Mouse (Mus musculus): ENCODE data around the gene Serpinf1. TPM values are rescaled to one million over a fixed set of nuclear protein-coding genes. Genes with fewer than 3 reads are reported as not detected.
A peak's percentile ranks its signal among the peaks of the same experiment; 100 is the strongest.
"Not testable (repeated sequence)": the region's sequence is repeated elsewhere in the genome, so short reads cannot be mapped to it uniquely, and the experiment has no call there.

Gene Serpinf1
- polyA plus RNA-seq, 1 experiment from 2014 or later = 265 TPM

DNA sequence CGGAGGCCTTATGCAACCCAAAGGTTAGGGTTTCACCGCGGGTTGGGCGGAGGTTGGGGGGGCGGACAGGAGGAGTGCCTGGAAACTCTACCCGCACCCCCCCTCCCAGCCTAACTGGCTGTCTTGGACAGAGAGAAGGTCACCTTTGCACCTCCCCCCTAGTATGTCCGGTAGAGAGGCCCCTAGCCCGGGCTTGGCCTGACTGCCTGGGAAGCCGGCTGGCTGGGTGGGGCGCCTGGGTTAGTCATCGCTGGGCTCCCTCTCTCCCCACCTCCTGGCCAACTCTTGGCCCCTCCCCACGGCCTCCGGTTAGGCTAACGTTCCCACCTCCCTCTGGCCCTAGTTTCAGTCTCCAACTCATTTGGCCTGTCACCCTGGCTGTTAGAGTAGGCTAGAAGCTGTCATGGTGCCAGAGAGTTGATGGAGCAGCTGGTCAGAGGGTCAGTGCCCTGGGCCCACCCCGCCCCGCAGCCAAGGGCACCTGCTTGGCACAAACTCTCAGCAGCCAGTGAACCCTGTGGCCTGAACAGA, 39.8 kb upstream of the Serpinf1 start:
- 3% methylated on average over 16 of the region's 16 CpGs for WGBS (ENCODE audit: insufficient replicate concordance)
- peaks cover 77% of the 10 kb centered on the region for H3K4me1 ChIP-seq (replicated peaks)
- no peaks in the 10 kb centered on the region for H3K27me3 ChIP-seq

GRCm38 (mm10) chr11:75461743-75462252, 39.3 kb upstream of the Serpinf1 start:
- no peak for ATAC-seq (ENCODE audit: insufficient read depth)
- Histone ChIP-seq H3K4me3 (replicated peaks) (peak overlapping the region; percentile 97), H3K27me3 (no peaks in the 10 kb centered on the region), H3K4me1 (replicated peaks) (peaks cover 75% of the 10 kb centered on the region), H3K27ac (replicated peaks) (peak overlapping the region; percentile 99), H3K36me3 (replicated peaks) (peaks cover 34% of the 10 kb centered on the region), H3K4me2 (peak overlapping the region; percentile 90), H3K9me3 (replicated peaks) (no peaks in the 10 kb centered on the region), H3K9ac (peak overlapping the region; percentile 96)
- WGBS (ENCODE audit: insufficient replicate concordance) = under 1% methylated on average over 28 of the region's 30 CpGs

More for the DNA sequence above, 39.8 kb upstream of the Serpinf1 start:
- Histone ChIP-seq H3K27ac (replicated peaks) (peak overlapping the region; percentile 99), H3K4me2 (peak overlapping the region; percentile 90), H3K9me3 (replicated peaks) (no peaks in the 10 kb centered on the region), H3K9ac (peak overlapping the region; percentile 96), H3K4me3 (replicated peaks) (peak overlapping the region; percentile 97), H3K36me3 (replicated peaks) (peaks cover 38% of the 10 kb centered on the region)
- peak; percentile 45 for ATAC-seq (ENCODE audit: insufficient read depth)

- Histone ChIP-seq H3K27ac (replicated peaks) (peak within 1 kb of the TSS; percentile 99), H3K9me3 (replicated peaks) (no peaks in the 10 kb centered on the region), H3K4me2 (peak within 1 kb of the TSS; percentile 92), H3K9ac (peak within 1 kb of the TSS; percentile 96), H3K36me3 (replicated peaks) (peaks cover 30% of the 10 kb centered on the region), H3K27me3 (no peaks in the 10 kb centered on the region), H3K4me1 (replicated peaks) (peaks cover 81% of the 10 kb centered on the region), H3K4me3 (replicated peaks) (peak within 1 kb of the TSS; percentile 97)
- ATAC-seq (ENCODE audit: insufficient read depth) = peak; percentile 85
- WGBS (ENCODE audit: insufficient replicate concordance) = under 1% methylated on average over 46 of the region's 46 CpGs
These were observed 38.6 kb upstream of the Serpinf1 start, which contains the start of gene Tlcd2 for GRCm38 (mm10) chr11:75460844-75461742. Gene Tlcd2, plus strand, starts transcription at chr11:75461715.

DNA sequence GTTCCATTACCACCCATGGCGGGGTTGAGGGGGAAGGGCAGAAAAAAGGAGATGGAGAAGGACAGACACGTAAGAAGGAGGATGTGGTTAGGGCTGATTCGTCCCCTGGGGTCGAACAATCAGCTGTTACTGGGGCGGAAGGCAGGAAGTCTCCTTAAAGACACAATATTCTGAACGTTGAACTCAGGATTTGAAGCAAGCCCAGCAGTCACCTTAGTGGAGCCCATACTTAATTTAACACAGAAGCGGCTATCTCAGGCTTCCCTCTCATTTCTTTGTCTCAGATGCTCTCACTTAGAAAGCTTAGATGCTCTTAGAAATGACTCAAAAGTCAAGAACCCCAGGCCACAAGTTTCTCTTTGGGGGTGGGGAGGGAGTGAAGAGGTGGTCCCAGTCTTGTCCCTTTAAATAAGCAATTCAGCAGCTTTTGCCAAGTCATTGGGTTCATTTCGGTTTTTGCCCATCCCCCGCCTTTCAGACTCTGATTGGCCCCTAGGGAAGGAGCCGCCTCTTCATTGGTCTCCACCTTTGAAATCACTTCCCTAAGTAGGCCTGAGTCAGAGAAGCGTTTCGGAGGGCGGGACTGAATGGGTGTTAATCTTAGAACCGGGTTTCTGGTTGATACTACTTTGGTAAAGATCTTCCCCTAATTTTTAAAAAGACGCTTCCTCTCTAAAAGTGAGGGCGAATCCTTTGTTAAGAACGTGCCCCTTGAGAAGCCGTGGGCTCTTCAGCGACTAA, 37.8 kb upstream of the Serpinf1 start:
- no peaks in the 10 kb centered on the region for H3K27me3 ChIP-seq
- H3K4me2 ChIP-seq = peak overlapping the region; percentile 92
- peaks cover 88% of the 10 kb centered on the region for H3K4me1 ChIP-seq (replicated peaks)
- H3K27ac ChIP-seq (replicated peaks) = peak overlapping the region; percentile 99
- H3K36me3 ChIP-seq (replicated peaks) = peaks cover 22% of the 10 kb centered on the region
- WGBS (ENCODE audit: insufficient replicate concordance) = 2% methylated on average over 19 of the region's 19 CpGs
- H3K4me3 ChIP-seq (replicated peaks) = peak overlapping the region; percentile 97
- ATAC-seq (ENCODE audit: insufficient read depth) = peak; percentile 44
- H3K9ac ChIP-seq = peak overlapping the region; percentile 68
- no peaks in the 10 kb centered on the region for H3K9me3 ChIP-seq (replicated peaks)

DNA sequence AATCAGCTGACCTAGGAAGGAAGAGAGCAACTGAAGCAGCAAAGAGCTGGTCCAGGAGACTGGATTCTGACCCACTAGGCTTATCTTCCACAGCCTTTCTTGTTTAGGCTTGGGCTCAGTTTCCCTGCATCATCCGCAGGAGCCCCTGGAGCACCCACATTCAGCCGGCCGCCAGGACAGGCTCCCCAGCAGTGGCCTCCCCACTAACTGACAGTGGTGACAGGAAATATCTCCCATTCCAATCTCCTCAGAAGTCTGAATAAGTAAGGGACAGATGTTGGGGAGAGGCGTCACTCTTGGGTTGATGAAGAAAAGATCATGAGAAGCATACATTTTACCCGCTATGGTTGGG, 37.2 kb upstream of the Serpinf1 start:
- peak overlapping the region; percentile 99 for H3K27ac ChIP-seq (replicated peaks)
- ATAC-seq (ENCODE audit: insufficient read depth) = no peak
- peak overlapping the region; percentile 92 for H3K4me2 ChIP-seq
- H3K36me3 ChIP-seq (replicated peaks) = peaks cover 17% of the 10 kb centered on the region
- H3K4me3 ChIP-seq (replicated peaks) = peak overlapping the region; percentile 97
- no peaks in the 10 kb centered on the region for H3K9me3 ChIP-seq (replicated peaks)
- H3K27me3 ChIP-seq = no peaks in the 10 kb centered on the region
- peaks cover 88% of the 10 kb centered on the region for H3K4me1 ChIP-seq (replicated peaks)
- peak overlapping the region; percentile 48 for H3K9ac ChIP-seq
- WGBS (ENCODE audit: insufficient replicate concordance) = 5% methylated on average over 5 of the region's 5 CpGs

GRCm38 (mm10) chr11:75459141-75459711, 36.7 kb upstream of the Serpinf1 start:
- Histone ChIP-seq H3K9me3 (replicated peaks) (no peaks in the 10 kb centered on the region), H3K4me1 (replicated peaks) (peaks cover 88% of the 10 kb centered on the region), H3K9ac (peak overlapping the region; percentile 48), H3K4me2 (peak overlapping the region; percentile 92), H3K27me3 (no peaks in the 10 kb centered on the region), H3K4me3 (replicated peaks) (0 out of 2 replicates have a peak overlapping the region, but pooled peaks have one; percentile 97), H3K27ac (replicated peaks) (peak overlapping the region; percentile 99), H3K36me3 (replicated peaks) (peaks cover 12% of the 10 kb centered on the region)
- no peak for ATAC-seq (ENCODE audit: insufficient read depth)
- WGBS (ENCODE audit: insufficient replicate concordance) = 56% methylated on average over 5 of the region's 5 CpGs

DNA sequence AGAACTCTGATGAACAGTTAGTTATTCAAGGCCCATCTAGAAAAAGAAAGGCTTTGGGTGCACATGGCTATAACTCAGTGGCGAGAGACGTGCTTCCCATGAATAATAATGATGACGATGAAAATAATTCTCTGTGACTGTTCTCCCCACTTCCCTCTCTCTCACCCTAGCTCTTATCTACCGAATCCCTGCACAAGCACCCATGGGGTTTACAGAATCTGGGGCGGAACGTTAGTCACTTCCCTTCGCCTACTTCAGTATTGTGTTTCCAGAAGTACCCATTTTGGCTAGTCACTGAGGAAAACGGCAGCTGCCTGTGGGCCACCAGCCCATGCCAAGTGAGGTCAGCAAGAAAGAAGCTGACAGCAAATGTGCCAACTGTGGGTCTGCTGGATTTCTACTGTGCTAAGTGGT, 36.1 kb upstream of the Serpinf1 start:
- Histone ChIP-seq H3K4me1 (replicated peaks) (peaks cover 88% of the 10 kb centered on the region), H3K4me2 (peak overlapping the region; percentile 8)

GRCm38 (mm10) chr11:75458169-75458568, 35.7 kb upstream of the Serpinf1 start:
- no peak overlapping the region; the same call in 1 of the 2 replicates for H3K9ac ChIP-seq
- ATAC-seq (ENCODE audit: insufficient read depth) = no peak
- no peaks in the 10 kb centered on the region for H3K27me3 ChIP-seq
- peaks cover 88% of the 10 kb centered on the region for H3K4me1 ChIP-seq (replicated peaks)
- H3K27ac ChIP-seq (replicated peaks) = peak overlapping the region; percentile 99
- H3K4me2 ChIP-seq = peak overlapping the region; percentile 42
- H3K36me3 ChIP-seq (replicated peaks) = 0 out of 2 replicates have a peak, but pooled peaks cover 1% of the 10 kb centered on the region
- H3K9me3 ChIP-seq (replicated peaks) = no peaks in the 10 kb centered on the region
- WGBS (ENCODE audit: insufficient replicate concordance) = 12% methylated on average over 3 of the region's 3 CpGs
- no peak overlapping the region for H3K4me3 ChIP-seq (replicated peaks)

More for the DNA sequence above, 36.1 kb upstream of the Serpinf1 start:
- no peak overlapping the region; the same call in 1 of the 2 replicates for H3K9ac ChIP-seq
- WGBS (ENCODE audit: insufficient replicate concordance) = 13% methylated on average over 8 of the region's 8 CpGs
- ATAC-seq (ENCODE audit: insufficient read depth) = no peak
- H3K36me3 ChIP-seq (replicated peaks) = peaks cover 6% of the 10 kb centered on the region
- peak overlapping the region; percentile 99 for H3K27ac ChIP-seq (replicated peaks)
- no peaks in the 10 kb centered on the region for H3K9me3 ChIP-seq (replicated peaks)
- H3K27me3 ChIP-seq = no peaks in the 10 kb centered on the region
- no peak overlapping the region for H3K4me3 ChIP-seq (replicated peaks)

GRCm38 (mm10) chr11:75456440-75456871, 34.0 kb upstream of the Serpinf1 start:
- peak overlapping the region; percentile 39; the same call in 1 of the 2 replicates for H3K27ac ChIP-seq (replicated peaks)
- peaks cover 91% of the 10 kb centered on the region for H3K4me1 ChIP-seq (replicated peaks)
- H3K4me2 ChIP-seq = no peak overlapping the region
- no peak for ATAC-seq (ENCODE audit: insufficient read depth)
- H3K36me3 ChIP-seq (replicated peaks) = peaks cover 17% of the 10 kb centered on the region
- no peak overlapping the region for H3K4me3 ChIP-seq (replicated peaks)
- H3K27me3 ChIP-seq = no peaks in the 10 kb centered on the region
- H3K9ac ChIP-seq = no peak overlapping the region
- 73% methylated on average over 7 of the region's 7 CpGs for WGBS (ENCODE audit: insufficient replicate concordance)
- no peaks in the 10 kb centered on the region for H3K9me3 ChIP-seq (replicated peaks)

DNA sequence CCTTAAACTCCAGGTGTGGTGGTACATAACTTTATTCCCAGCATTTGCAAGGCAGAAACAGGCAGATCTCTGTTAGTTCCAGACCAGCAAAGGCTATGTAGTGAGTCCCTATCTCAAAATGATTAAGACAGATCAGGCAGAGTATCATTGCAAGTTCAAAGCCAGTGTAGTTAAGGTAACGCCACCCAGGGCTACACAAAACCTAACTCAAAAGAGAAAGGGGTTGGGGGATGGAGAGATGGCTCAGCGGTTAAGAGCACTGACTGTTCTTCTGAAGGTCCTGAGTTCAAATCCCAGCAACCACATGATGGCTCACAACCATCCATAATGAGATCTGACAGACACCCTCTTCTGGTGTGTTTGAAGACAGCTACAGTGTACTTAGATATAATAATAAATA, 33.5 kb upstream of the Serpinf1 start:
- not testable (repeated sequence) for H3K9me3 ChIP-seq (replicated peaks); H3K9ac ChIP-seq; H3K4me2 ChIP-seq; H3K4me3 ChIP-seq (replicated peaks); ATAC-seq (ENCODE audit: insufficient read depth); H3K27me3 ChIP-seq; H3K27ac ChIP-seq (replicated peaks)
- Histone ChIP-seq H3K4me1 (replicated peaks) (peaks cover 95% of the 10 kb centered on the region), H3K36me3 (replicated peaks) (peaks cover 21% of the 10 kb centered on the region)
- WGBS (ENCODE audit: insufficient replicate concordance) = 83% methylated on average over 2 of the region's 2 CpGs
